Mouse (Mus musculus): ENCODE measurements around the gene Gm4792. TPM values are rescaled to one million over a fixed set of nuclear protein-coding genes. Genes with fewer than 3 reads are reported as not detected.

Gene Gm4792
- 0.23 TPM in 1 of 2 replicates, not detected in the other for polyA plus RNA-seq (2015; fragmentation: Nextera tagmentation; extraction: Ambion mirVana)

- Histone ChIP-seq H3K27ac (replicated peaks) (no peak within 1 kb of the TSS), H3K4me2 (replicated peaks) (no peak within 1 kb of the TSS), H3K4me1 (peaks cover 17% of the 10 kb centered on the region), H3K9me3 (no peaks in the 10 kb centered on the region), H3K36me3 (no peaks in the 10 kb centered on the region), H3K27me3 (no peaks in the 10 kb centered on the region), H3K9ac (replicated peaks) (no peak within 1 kb of the TSS), H3K4me3 (no peak within 1 kb of the TSS)
- no peak for ATAC-seq (replicated peaks)
- 87% methylated on average over 3 of the region's 3 CpGs for WGBS
Observed at GRCm38 (mm10) chr10:94298471-94298870, at the start of gene Gm4792. Gene Gm4792 (minus strand): TSS chr10:94298703.

- Histone ChIP-seq H3K4me1 (no peaks in the 10 kb centered on the region), H3K27ac (replicated peaks) (no peak overlapping the region), H3K4me2 (replicated peaks) (no peak overlapping the region), H3K27me3 (no peaks in the 10 kb centered on the region), H3K9ac (replicated peaks) (no peak overlapping the region), H3K36me3 (no peaks in the 10 kb centered on the region), H3K9me3 (no peaks in the 10 kb centered on the region), H3K4me3 (no peak overlapping the region)
- 95% methylated on average over 10 of the region's 10 CpGs for WGBS
- no peak for ATAC-seq (replicated peaks)
Observed at GRCm38 (mm10) chr10:94347959-94348358, 49.5 kb upstream of the Gm4792 start.

- 81% methylated on average over 10 of the region's 10 CpGs for WGBS
- no peak overlapping the region for H3K4me3 ChIP-seq
- no peaks in the 10 kb centered on the region for H3K9me3 ChIP-seq
- no peaks in the 10 kb centered on the region for H3K36me3 ChIP-seq
- no peak overlapping the region for H3K9ac ChIP-seq (replicated peaks)
- no peaks in the 10 kb centered on the region for H3K4me1 ChIP-seq
- no peak overlapping the region for H3K27ac ChIP-seq (replicated peaks)
- no peak for ATAC-seq (replicated peaks)
- no peaks in the 10 kb centered on the region for H3K27me3 ChIP-seq
- no peak overlapping the region for H3K4me2 ChIP-seq (replicated peaks)
Observed at GRCm38 (mm10) chr10:94347296-94347695, 48.8 kb upstream of the Gm4792 start.

- no peak overlapping the region for H3K27ac ChIP-seq (replicated peaks)
- 93% methylated on average over 7 of the region's 7 CpGs for WGBS
- no peaks in the 10 kb centered on the region for H3K27me3 ChIP-seq
- no peak overlapping the region for H3K4me2 ChIP-seq (replicated peaks)
- H3K4me3 ChIP-seq, result no peak overlapping the region
- H3K9ac ChIP-seq (replicated peaks), result no peak overlapping the region
- ATAC-seq (replicated peaks), result no peak
- H3K9me3 ChIP-seq, result no peaks in the 10 kb centered on the region
- no peaks in the 10 kb centered on the region for H3K4me1 ChIP-seq
- no peaks in the 10 kb centered on the region for H3K36me3 ChIP-seq
Observed at GRCm38 (mm10) chr10:94346596-94346995, 48.1 kb upstream of the Gm4792 start.

- no peaks in the 10 kb centered on the region for H3K36me3 ChIP-seq
- H3K27me3 ChIP-seq, result no peaks in the 10 kb centered on the region
- no peak overlapping the region for H3K27ac ChIP-seq (replicated peaks)
- H3K4me1 ChIP-seq, result no peaks in the 10 kb centered on the region
- no peak for ATAC-seq (replicated peaks)
- H3K4me2 ChIP-seq (replicated peaks), result no peak overlapping the region
- H3K4me3 ChIP-seq, result no peak overlapping the region
- H3K9me3 ChIP-seq, result no peaks in the 10 kb centered on the region
- H3K9ac ChIP-seq (replicated peaks), result no peak overlapping the region
- WGBS, result 90% methylated on average over 7 of the region's 7 CpGs
Observed at GRCm38 (mm10) chr10:94345509-94346252, 47.2 kb upstream of the Gm4792 start.

- H3K36me3 ChIP-seq, result no peaks in the 10 kb centered on the region
- no peaks in the 10 kb centered on the region for H3K27me3 ChIP-seq
- 65% methylated on average over 20 of the region's 22 CpGs for WGBS
- no peak overlapping the region for H3K27ac ChIP-seq (replicated peaks)
- no peak overlapping the region for H3K4me3 ChIP-seq
- no peak overlapping the region for H3K9ac ChIP-seq (replicated peaks)
- no peak for ATAC-seq (replicated peaks)
- H3K9me3 ChIP-seq, result no peaks in the 10 kb centered on the region
- H3K4me1 ChIP-seq, result no peaks in the 10 kb centered on the region
- H3K4me2 ChIP-seq (replicated peaks), result no peak overlapping the region
Observed at GRCm38 (mm10) chr10:94344631-94345417, 46.3 kb upstream of the Gm4792 start.

- 78% methylated on average over 7 of the region's 7 CpGs for WGBS
- Histone ChIP-seq H3K4me2 (replicated peaks) (no peak overlapping the region), H3K36me3 (no peaks in the 10 kb centered on the region), H3K27me3 (no peaks in the 10 kb centered on the region), H3K27ac (replicated peaks) (no peak overlapping the region), H3K9me3 (no peaks in the 10 kb centered on the region), H3K9ac (replicated peaks) (no peak overlapping the region), H3K4me1 (no peaks in the 10 kb centered on the region), H3K4me3 (no peak overlapping the region)
- no peak for ATAC-seq (replicated peaks)
Observed at GRCm38 (mm10) chr10:94343581-94343980, 45.1 kb upstream of the Gm4792 start.

GRCm38 (mm10) chr10:94342256-94342655 is 43.8 kb upstream of the Gm4792 start:
- Histone ChIP-seq H3K36me3 (no peaks in the 10 kb centered on the region), H3K4me3 (no peak overlapping the region), H3K4me1 (no peaks in the 10 kb centered on the region), H3K9ac (replicated peaks) (no peak overlapping the region), H3K4me2 (replicated peaks) (no peak overlapping the region), H3K9me3 (no peaks in the 10 kb centered on the region), H3K27me3 (no peaks in the 10 kb centered on the region), H3K27ac (replicated peaks) (no peak overlapping the region)
- ATAC-seq (replicated peaks), result no peak
- WGBS, result 73% methylated on average over 7 of the region's 7 CpGs

GRCm38 (mm10) chr10:94341501-94341900 is 43.0 kb upstream of the Gm4792 start:
- H3K27ac ChIP-seq (replicated peaks), result no peak overlapping the region
- no peak overlapping the region for H3K9ac ChIP-seq (replicated peaks)
- ATAC-seq (replicated peaks), result no peak
- H3K4me1 ChIP-seq, result no peaks in the 10 kb centered on the region
- H3K9me3 ChIP-seq, result no peaks in the 10 kb centered on the region
- no peak overlapping the region for H3K4me2 ChIP-seq (replicated peaks)
- WGBS, result 69% methylated on average over 17 of the region's 17 CpGs
- no peak overlapping the region for H3K4me3 ChIP-seq
- no peaks in the 10 kb centered on the region for H3K27me3 ChIP-seq
- H3K36me3 ChIP-seq, result no peaks in the 10 kb centered on the region

GRCm38 (mm10) chr10:94336071-94336470 is 37.6 kb upstream of the Gm4792 start:
- 93% methylated on average over 6 of the region's 6 CpGs for WGBS
- Histone ChIP-seq H3K27me3 (no peaks in the 10 kb centered on the region), H3K9ac (replicated peaks) (no peak overlapping the region), H3K36me3 (no peaks in the 10 kb centered on the region), H3K9me3 (no peaks in the 10 kb centered on the region), H3K4me1 (no peaks in the 10 kb centered on the region), H3K27ac (replicated peaks) (no peak overlapping the region), H3K4me2 (replicated peaks) (no peak overlapping the region), H3K4me3 (no peak overlapping the region)
- no peak for ATAC-seq (replicated peaks)

GRCm38 (mm10) chr10:94335047-94335446 is 36.5 kb upstream of the Gm4792 start:
- Histone ChIP-seq H3K9me3 (no peaks in the 10 kb centered on the region), H3K9ac (replicated peaks) (no peak overlapping the region), H3K4me2 (replicated peaks) (no peak overlapping the region), H3K4me3 (no peak overlapping the region), H3K4me1 (peaks cover 6% of the 10 kb centered on the region), H3K27ac (replicated peaks) (no peak overlapping the region), H3K36me3 (no peaks in the 10 kb centered on the region), H3K27me3 (no peaks in the 10 kb centered on the region)
- WGBS, result 85% methylated on average over 10 of the region's 10 CpGs
- no peak for ATAC-seq (replicated peaks)

- Histone ChIP-seq H3K27ac (replicated peaks) (no peak overlapping the region), H3K4me1 (peaks cover 10% of the 10 kb centered on the region), H3K4me3 (no peak overlapping the region), H3K9me3 (no peaks in the 10 kb centered on the region), H3K9ac (replicated peaks) (no peak overlapping the region), H3K36me3 (no peaks in the 10 kb centered on the region), H3K27me3 (no peaks in the 10 kb centered on the region), H3K4me2 (replicated peaks) (no peak overlapping the region)
- no peak for ATAC-seq (replicated peaks)
- 83% methylated on average over 8 of the region's 8 CpGs for WGBS
Observed at GRCm38 (mm10) chr10:94333328-94333727, 34.8 kb upstream of the Gm4792 start.

Measured in forebrain, embryonic 15.5 days (tissue).